Mouse (Mus musculus) lung, embryonic 14.5 days (tissue): ENCODE results near the gene Car7. TPM values are rescaled to one million over a fixed set of nuclear protein-coding genes. Genes with fewer than 3 reads are reported as not detected.

Source experiments
- ATAC-seq: fragments of 200-750 bp; cut with Nextera tagmentation; 2 replicates; pipeline ENCODE4 v1.8.0; 2017; ENCODE audit warnings: mild to moderate bottlenecking, moderate TSS enrichment, moderate library complexity; ENCODE audit not compliant: insufficient read depth
- DNase-seq: peaks from one replicate; pipeline ENCODE4 v3.0.0-alpha.2; 2015
- H3K27ac ChIP-seq: fragments of 300-500 bp; sonication (generic); 2 replicates; pipeline ENCODE4 v1.5.1; 2014; ENCODE audit warnings: low read depth, mild to moderate bottlenecking, moderate library complexity
- H3K27me3 ChIP-seq: fragments of 300-500 bp; sonication (generic); 2 replicates; pipeline ENCODE4 v1.6.1; 2014; ENCODE audit warnings: low read length, control low read depth; ENCODE audit not compliant: insufficient read depth
- H3K36me3 ChIP-seq: fragments of 300-500 bp; sonication (generic); 2 replicates; pipeline ENCODE4 v1.6.1; 2014; ENCODE audit warnings: control low read depth; ENCODE audit not compliant: insufficient read depth
- H3K4me1 ChIP-seq: fragments of 300-500 bp; sonication (generic); 2 replicates; pipeline ENCODE4 v1.6.1; 2014; ENCODE audit warnings: antibody characterized with exemption, control low read depth; ENCODE audit not compliant: insufficient read depth
- H3K4me2 ChIP-seq: fragments of 300-500 bp; sonication (generic); 2 replicates; pipeline ENCODE4 v1.6.1; 2014; ENCODE audit warnings: mild to moderate bottlenecking
- H3K4me3 ChIP-seq: fragments of 300-500 bp; sonication (generic); 2 replicates; pipeline ENCODE4 v1.5.1; 2014; ENCODE audit warnings: low read depth, low read length
- H3K9ac ChIP-seq: fragments of 300-500 bp; sonication (generic); 2 replicates; pipeline ENCODE4 v1.6.1; 2014
- H3K9me3 ChIP-seq: fragments of 300-500 bp; sonication (generic); 2 replicates; pipeline ENCODE4 v1.6.1; 2016; ENCODE audit warnings: low read depth, low read length, control low read depth
- CTCF ChIP-seq: IDR thresholded peaks from 2 replicates; pipeline ENCODE4 v1.5.1; 2016; ENCODE audit warnings: antibody characterized with exemption, low read depth
- WGBS: fragments of 180-500 bp; shearing (Covaris S2); extraction: QIAGEN DNeasy Blood & Tissue Kit; methylation state at CpG from one replicate; pipeline ENCODE4 v1.1.7; 2014; 5-methylcytosine and 5-hydroxymethylcytosine counted together
- polyA plus RNA-seq: library from polyadenylated mRNA; unstranded; fragments of >200 nt; fragmentation: Nextera tagmentation; extraction: Ambion mirVana; gene quantifications from 2 replicates; pipeline ENCODE4 v1.2.1, GENCODE M21; 2014

The Car7 gene
- 0.32 and 0.45 TPM in 2 replicates for polyA plus RNA-seq

- Histone ChIP-seq H3K4me3 (peak within 1 kb of the TSS; percentile 86), H3K9ac (peak within 1 kb of the TSS; percentile 88), H3K4me2 (peak within 1 kb of the TSS; percentile 72), H3K36me3 (peaks cover 8% of the 10 kb centered on the region; the same call in 1 of the 2 replicates), H3K4me1 (peaks cover 10% of the 10 kb centered on the region; the same call in 1 of the 2 replicates), H3K27me3 (peaks cover 6% of the 10 kb centered on the region), H3K9me3 (no peaks in the 10 kb centered on the region), H3K27ac (peak within 1 kb of the TSS; percentile 75)
- ATAC-seq (peak; percentile 96), DNase-seq (peak; percentile 97)
- WGBS: under 1% methylated on average over 70 of the region's 70 CpGs
- TF ChIP-seq CTCF: peak; percentile 95
Observed at GRCm38 (mm10) chr8:104533971-104534778, at the start of gene Car7, which contains the start of gene Nae1. Car7 (plus strand) TSS chr8:104534689. Nae1 (minus strand) TSS chr8:104534637.

DNA sequence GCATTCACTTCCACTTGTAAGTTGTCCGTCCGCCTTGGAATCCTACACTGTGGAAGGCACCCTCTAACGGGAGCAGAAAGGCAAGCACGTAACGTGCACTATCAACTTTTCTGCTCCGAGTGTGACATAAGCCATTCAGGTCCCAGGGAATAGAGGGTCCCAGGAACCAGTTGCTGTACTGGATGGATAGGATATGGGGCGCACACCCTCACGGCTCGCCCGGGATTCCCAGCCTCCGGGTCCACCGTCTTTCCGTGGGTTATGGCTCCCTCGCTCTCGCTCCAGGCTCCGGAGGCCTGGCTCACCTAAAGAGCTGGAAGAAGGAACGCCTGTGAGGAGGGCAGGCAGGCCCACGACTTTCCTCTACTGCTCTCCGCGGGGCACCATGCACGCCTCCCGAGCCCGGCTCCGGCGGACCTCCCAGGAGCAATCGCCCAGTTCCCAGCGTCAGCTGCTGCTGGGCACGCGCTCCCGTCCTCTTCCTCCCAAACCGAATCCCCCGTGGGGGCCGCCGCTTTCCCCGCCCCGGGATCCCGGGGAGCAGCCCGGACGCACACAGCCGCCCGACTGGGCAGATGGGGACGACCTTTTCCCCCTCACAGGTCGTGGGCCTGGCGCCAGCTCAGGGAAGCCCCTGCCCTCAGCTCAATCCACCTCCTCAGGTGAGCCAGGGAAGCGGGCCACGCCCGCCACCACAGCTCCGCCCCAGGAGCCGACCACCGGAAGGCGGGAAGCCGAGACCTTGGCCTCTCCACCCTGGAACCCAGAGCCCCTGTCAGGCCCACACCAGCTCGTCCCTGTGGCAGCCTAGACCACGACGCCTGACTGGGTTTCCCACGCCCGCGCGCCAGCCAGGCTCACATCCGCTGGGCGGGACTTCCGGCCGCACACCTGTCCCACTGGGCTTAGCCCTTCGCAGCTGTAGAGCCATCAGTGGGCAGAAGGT, 25.2 kb upstream of the Car7 start, which contains the start of gene Terb1:
TSS of gene Terb1 (minus strand) at position 850 of the 946 bp plus-strand sequence.
- Histone ChIP-seq H3K4me1 (no peaks in the 10 kb centered on the region), H3K27ac (no peak within 1 kb of the TSS; the same call in 1 of the 2 replicates), H3K4me2 (peak within 1 kb of the TSS; percentile 100), H3K9ac (peak within 1 kb of the TSS; percentile 71), H3K4me3 (peak within 1 kb of the TSS; percentile 56), H3K9me3 (no peaks in the 10 kb centered on the region), H3K36me3 (peaks cover 24% of the 10 kb centered on the region), H3K27me3 (no peaks in the 10 kb centered on the region)
- 2% methylated on average over 64 of the region's 64 CpGs for WGBS
- DNase-seq (peak; percentile 54), ATAC-seq (peak; percentile 85)
- TF ChIP-seq CTCF: no peak

DNA sequence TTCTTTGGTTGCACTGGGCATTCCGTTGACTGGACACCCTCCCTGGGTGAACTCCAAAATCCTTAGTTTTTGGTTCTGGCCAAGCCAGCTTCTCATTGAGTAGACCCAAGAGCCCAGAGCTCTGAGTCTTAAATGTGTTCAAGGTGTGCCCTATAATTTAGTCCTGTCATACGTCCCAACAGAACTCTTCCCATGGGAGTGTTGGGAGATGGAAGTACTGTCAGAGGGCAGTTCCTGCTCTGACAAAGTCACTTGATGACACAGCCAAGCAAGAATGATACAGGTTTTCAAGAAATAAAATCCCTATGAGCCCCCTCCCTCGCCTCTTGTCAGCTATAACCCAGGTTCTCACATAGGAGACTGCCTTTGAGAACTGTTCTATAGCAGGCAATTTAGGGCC, 24.4 kb upstream of the Car7 start:
- Histone ChIP-seq H3K36me3 (peaks cover 32% of the 10 kb centered on the region), H3K9ac (no peak overlapping the region), H3K27ac (no peak overlapping the region), H3K4me2 (peak overlapping the region; percentile 100), H3K27me3 (no peaks in the 10 kb centered on the region), H3K4me3 (no peak overlapping the region), H3K4me1 (no peaks in the 10 kb centered on the region), H3K9me3 (no peaks in the 10 kb centered on the region)
- peak; percentile 16; the same call in 1 of the 2 replicates for ATAC-seq
- TF ChIP-seq CTCF: no peak
- no peak for DNase-seq
- WGBS: 77% methylated on average over 3 of the region's 3 CpGs

- peaks cover 75% of the 10 kb centered on the region for H3K36me3 ChIP-seq
- no peaks in the 10 kb centered on the region for H3K9me3 ChIP-seq
- H3K4me3 ChIP-seq: no peak overlapping the region
- 70% methylated on average over 5 of the region's 5 CpGs for WGBS
- H3K4me1 ChIP-seq: no peaks in the 10 kb centered on the region
- no peak overlapping the region for H3K4me2 ChIP-seq
- no peaks in the 10 kb centered on the region for H3K27me3 ChIP-seq
- no peak overlapping the region for H3K27ac ChIP-seq
- no peak overlapping the region for H3K9ac ChIP-seq
- TF ChIP-seq CTCF: no peak
- no peak for DNase-seq
- no peak for ATAC-seq
Observed at GRCm38 (mm10) chr8:104517872-104518271, 16.6 kb upstream of the Car7 start.

- no peak for ATAC-seq
- Histone ChIP-seq H3K27ac (no peak overlapping the region), H3K9me3 (no peaks in the 10 kb centered on the region), H3K36me3 (peaks cover 36% of the 10 kb centered on the region), H3K4me2 (no peak overlapping the region), H3K9ac (no peak overlapping the region), H3K4me1 (peaks cover 10% of the 10 kb centered on the region; the same call in 1 of the 2 replicates), H3K27me3 (no peaks in the 10 kb centered on the region), H3K4me3 (no peak overlapping the region)
- WGBS: 90% methylated on average over 6 of the region's 6 CpGs
- TF ChIP-seq CTCF: no peak
- DNase-seq: no peak
Observed at GRCm38 (mm10) chr8:104529671-104530070, 4.8 kb upstream of the Car7 start.

DNA sequence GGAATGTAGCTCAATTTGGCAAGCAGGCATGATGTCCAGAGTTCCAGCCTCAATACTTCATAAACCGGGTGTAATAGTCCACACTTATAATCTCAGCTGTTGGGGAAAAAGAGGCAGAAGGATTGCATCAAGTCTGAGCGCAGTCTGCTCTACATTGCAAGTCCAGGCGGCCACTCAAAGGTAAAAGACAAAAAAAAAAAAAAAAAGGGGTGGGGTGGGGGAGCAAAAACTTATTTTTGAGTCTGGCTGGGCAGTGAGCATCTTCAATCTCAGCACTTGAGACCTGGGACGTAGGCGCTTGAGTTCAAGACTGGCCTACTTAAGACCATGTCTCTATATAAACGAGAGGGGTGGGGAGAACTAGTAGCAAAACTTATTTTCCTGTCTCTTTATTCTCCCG, 938 bp upstream of the Car7 start:
- 20% methylated on average over 7 of the region's 7 CpGs for WGBS
- no peak overlapping the region for H3K27ac ChIP-seq

More for the DNA sequence above, 938 bp upstream of the Car7 start:
- Histone ChIP-seq H3K36me3 (peaks cover 9% of the 10 kb centered on the region; the same call in 1 of the 2 replicates), H3K9me3 (no peaks in the 10 kb centered on the region), H3K4me2 (peak overlapping the region; percentile 72), H3K4me1 (peaks cover 10% of the 10 kb centered on the region; the same call in 1 of the 2 replicates), H3K27me3 (peaks cover under 1% of the 10 kb centered on the region; the same call in 1 of the 2 replicates), H3K4me3 (peak overlapping the region; percentile 86), H3K9ac (peak overlapping the region; percentile 88)
- DNase-seq (no peak), ATAC-seq (peak; percentile 15; the same call in 1 of the 2 replicates)
- no peak for TF ChIP-seq CTCF
